Mouse (Mus musculus) brown adipose tissue, adult 24 weeks (tissue): ENCODE measurements at regions not wholly inside any gene's neighbourhood (a gene's known extent, or its start where the extent isn't known, plus 50 kb on each side); places are given as distances from the start of the nearest gene placed in this dataset.
"Not testable (repeated sequence)": the region's sequence is repeated elsewhere in the genome, so short reads cannot be mapped to it uniquely, and the experiment has no call there.

Source experiments
- H3K27ac ChIP-seq: fragments of 200-500 bp; replicated peaks from 2 replicates; pipeline ENCODE4 v1.5.1; 2012; ENCODE audit warnings: low read depth, mild to moderate bottlenecking, low read length
- H3K4me1 ChIP-seq: fragments of 200-500 bp; 2 replicates; pipeline ENCODE4 v1.6.1; 2012; ENCODE audit warnings: low read length, mixed read lengths; ENCODE audit not compliant: control insufficient read depth, insufficient read depth, insufficient read length
- H3K4me3 ChIP-seq: fragments of 200-500 bp; 2 replicates; pipeline ENCODE4 v1.5.1; 2012; ENCODE audit warnings: low read depth, mild to moderate bottlenecking, low read length, moderate library complexity; ENCODE audit not compliant: insufficient read depth

- Histone ChIP-seq H3K4me1 (no peaks in the 10 kb centered on the region), H3K27ac (no peak overlapping the region), H3K4me3 (no peak overlapping the region)
These were observed 126.9 kb upstream of the Bcor start for GRCm38 (mm10) chrX:12286910-12287522.

GRCm38 (mm10) chrX:12287656-12288561 is 127.8 kb upstream of the Bcor start:
- no peaks in the 10 kb centered on the region for H3K4me1 ChIP-seq
- H3K27ac ChIP-seq, result no peak overlapping the region
- H3K4me3 ChIP-seq, result no peak overlapping the region

DNA sequence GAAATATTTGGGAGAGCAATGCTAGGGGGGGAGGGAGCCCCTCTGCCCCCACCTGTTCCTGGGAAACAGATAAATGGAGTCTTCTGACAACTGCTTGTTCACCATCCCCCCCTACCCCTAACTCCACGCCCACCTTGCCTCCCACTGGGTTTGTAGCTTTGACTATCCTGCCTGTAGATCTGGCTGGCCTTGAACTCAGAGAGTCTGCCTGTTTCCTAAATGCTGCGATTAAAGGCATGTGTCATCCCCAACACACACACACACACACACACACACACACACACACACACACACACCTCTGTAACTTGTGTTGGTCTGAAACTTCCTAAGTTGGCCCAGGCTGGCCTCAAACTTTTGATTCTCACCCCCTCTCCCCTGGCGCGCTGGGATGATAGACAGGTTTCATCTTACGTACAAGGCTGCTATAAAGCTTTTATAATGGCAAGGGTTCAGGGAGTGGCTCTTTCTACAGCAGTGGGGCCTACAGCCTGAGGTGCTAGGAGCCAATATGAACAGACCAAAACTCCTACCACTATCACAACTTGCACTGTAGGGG is 128.5 kb upstream of the Bcor start:
- Histone ChIP-seq H3K4me1 (no peaks in the 10 kb centered on the region), H3K27ac (no peak overlapping the region), H3K4me3 (no peak overlapping the region)

DNA sequence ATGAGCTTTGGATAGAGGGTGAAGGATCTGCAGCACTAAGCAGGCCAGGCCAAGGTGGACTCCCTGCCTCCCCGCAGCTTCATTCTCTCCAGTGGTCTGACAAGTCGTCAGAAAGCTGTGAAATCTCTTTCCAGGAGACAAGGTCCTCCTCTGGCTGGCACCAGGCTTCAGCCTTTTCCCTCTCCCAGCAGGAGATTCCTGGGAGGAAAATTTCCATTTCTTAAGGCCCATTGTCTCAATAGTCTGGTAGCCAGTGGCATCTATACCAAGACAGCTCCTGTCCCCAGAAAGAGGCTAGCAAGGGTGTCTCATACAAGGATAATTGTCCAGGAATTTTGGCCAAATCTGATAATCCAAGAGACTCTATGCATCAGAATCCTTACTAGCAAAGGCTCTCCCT is 133.0 kb upstream of the Bcor start:
- Histone ChIP-seq H3K4me3 (no peak overlapping the region), H3K27ac (no peak overlapping the region), H3K4me1 (no peaks in the 10 kb centered on the region)

- H3K27ac ChIP-seq, result no peak overlapping the region
- H3K4me1 ChIP-seq, result no peaks in the 10 kb centered on the region
- no peak overlapping the region for H3K4me3 ChIP-seq
These were observed 134.3 kb upstream of the Bcor start for GRCm38 (mm10) chrX:12294452-12294851.

GRCm38 (mm10) chrX:12294941-12295340 is 134.8 kb upstream of the Bcor start:
- Histone ChIP-seq H3K4me1 (no peaks in the 10 kb centered on the region), H3K27ac (no peak overlapping the region), H3K4me3 (no peak overlapping the region)

GRCm38 (mm10) chrX:12296264-12297053 is 136.3 kb upstream of the Bcor start:
- Histone ChIP-seq H3K4me1 (no peaks in the 10 kb centered on the region), H3K4me3 (no peak overlapping the region), H3K27ac (no peak overlapping the region)

DNA sequence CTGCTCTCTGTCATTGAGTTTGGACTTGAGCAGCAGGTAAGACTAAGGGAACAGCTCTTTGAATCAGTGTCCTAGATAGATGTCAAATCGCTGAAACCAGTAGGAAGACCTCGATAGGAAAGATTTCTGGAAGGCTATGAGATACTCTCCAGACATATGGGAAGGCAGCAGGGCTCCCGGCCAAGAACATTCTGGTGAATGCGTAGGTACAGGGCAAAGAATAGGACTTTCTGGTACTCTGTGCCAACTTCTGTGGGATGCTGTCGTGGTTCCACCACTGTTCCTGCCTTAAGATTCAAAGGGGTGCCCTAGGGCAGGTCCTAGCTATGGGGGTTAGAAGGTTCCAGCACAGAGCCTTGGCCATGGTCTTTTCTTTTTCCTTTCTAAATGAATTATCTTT is 138.5 kb upstream of the Bcor start:
- Histone ChIP-seq H3K4me1 (no peaks in the 10 kb centered on the region), H3K4me3 (no peak overlapping the region), H3K27ac (no peak overlapping the region)

DNA sequence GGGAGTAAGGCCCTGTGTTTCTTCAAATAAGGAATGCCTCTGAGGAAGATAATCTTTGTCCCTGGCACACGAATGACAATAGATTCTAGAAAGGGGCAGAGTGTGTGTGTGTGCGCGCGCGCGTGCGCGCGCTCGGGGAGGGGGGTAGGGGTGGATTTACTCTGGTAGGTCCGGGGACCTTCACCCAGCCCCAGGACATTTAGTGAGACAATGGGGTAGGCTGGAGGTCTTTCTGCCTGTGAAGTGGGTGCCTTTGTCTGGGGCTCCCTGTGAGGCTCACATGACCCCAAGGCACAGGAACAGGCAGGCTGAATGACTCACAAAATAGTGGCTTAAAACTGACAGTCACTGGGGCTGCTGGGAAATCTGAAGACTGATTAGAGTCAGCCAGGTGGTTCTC is 139.1 kb upstream of the Bcor start:
- Histone ChIP-seq H3K4me3 (no peak overlapping the region), H3K27ac (no peak overlapping the region), H3K4me1 (no peaks in the 10 kb centered on the region)

GRCm38 (mm10) chrX:12304678-12305077 is 144.5 kb upstream of the Bcor start:
- H3K27ac ChIP-seq, result no peak overlapping the region
- H3K4me1 ChIP-seq, result no peaks in the 10 kb centered on the region
- H3K4me3 ChIP-seq, result no peak overlapping the region

- H3K27ac ChIP-seq, result no peak overlapping the region
These were observed 146.8 kb upstream of the Bcor start for GRCm38 (mm10) chrX:12306940-12307339.

DNA sequence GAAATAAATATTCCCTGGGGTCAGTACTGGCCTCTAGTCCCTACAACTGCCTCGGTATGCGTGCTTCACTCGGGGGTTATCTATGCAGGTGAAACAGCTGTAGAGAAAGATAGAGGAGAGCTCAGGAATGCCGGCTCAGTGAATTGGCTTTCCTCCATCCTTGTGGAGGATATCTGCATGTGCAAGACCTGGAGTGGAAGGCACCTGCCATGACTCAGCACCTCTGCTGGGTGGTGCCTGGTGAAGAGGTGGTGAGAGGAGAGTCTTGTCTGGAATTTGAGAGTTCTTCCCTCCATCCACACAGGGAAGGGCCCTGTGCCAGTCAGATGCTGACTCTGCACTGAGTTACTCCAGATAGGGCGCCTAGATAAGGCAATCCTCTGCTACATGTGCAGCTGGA is 152.4 kb upstream of the Bcor start:
- no peak overlapping the region for H3K4me3 ChIP-seq
- H3K4me1 ChIP-seq, result no peaks in the 10 kb centered on the region
- H3K27ac ChIP-seq, result no peak overlapping the region

More at GRCm38 (mm10) chrX:12306940-12307339, 146.8 kb upstream of the Bcor start:
- Histone ChIP-seq H3K4me1 (no peaks in the 10 kb centered on the region), H3K4me3 (no peak overlapping the region)

- Histone ChIP-seq H3K4me3 (no peak overlapping the region), H3K4me1 (no peaks in the 10 kb centered on the region), H3K27ac (no peak overlapping the region)
These were observed 155.5 kb upstream of the Bcor start for GRCm38 (mm10) chrX:12315658-12316057.

- not testable (repeated sequence) for H3K4me1 ChIP-seq, H3K27ac ChIP-seq, H3K4me3 ChIP-seq
These were observed 157.3 kb upstream of the Bcor start for GRCm38 (mm10) chrX:12317488-12317887.
